ENCODE assay signal across 27 mouse cellular contexts in the genomic region with DNA sequence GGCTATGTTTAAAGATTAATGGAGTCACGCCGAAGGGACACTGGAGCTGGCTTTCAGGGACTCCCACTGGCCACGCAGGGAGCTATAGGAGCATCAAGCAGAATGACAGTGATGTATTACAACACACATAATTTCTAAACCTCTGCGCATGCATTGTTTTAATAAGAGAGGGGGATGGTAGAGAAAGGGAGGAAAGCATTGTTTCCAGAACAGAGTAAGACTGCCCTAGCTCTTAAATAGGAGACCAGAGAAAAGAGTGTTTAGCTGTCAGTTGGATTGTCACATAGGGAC.
A peak's percentile ranks its signal among the peaks of the same experiment; 100 is the strongest.
DNase-seq lines count a peak whose midpoint lies in the region; ATAC-seq and TF ChIP-seq lines count a peak whose summit lies in the region.
"Had no signal": no experiment of that assay in that cellular context is flagged by ENCODE, and none has a peak within 500 bp of the region (broad histone marks: within the 10 kb centered on the region; RNA-seq: fewer than 3 reads in every experiment).

No protein-coding gene starts in this region.

- no peak overlapping the region for H3K4me2 ChIP-seq in kidney, embryonic 14.5 days (replicated peaks; ENCODE audit: low read depth, low read length)
- no peak overlapping the region for H3K4me2 ChIP-seq in midbrain, embryonic 14.5 days (ENCODE audit: low read length)
- no peak overlapping the region for H3K4me2 ChIP-seq in midbrain, postnatal 0 days (ENCODE audit: low read depth, low read length, poor library complexity, severe bottlenecking)
- H3K4me2 ChIP-seq in hindbrain, embryonic 14.5 days (replicated peaks), result no peak overlapping the region
- H3K4me2 ChIP-seq in neural tube, embryonic 12.5 days (replicated peaks), result no peak overlapping the region
- H3K4me2 ChIP-seq in forebrain, embryonic 13.5 days, result no peak overlapping the region
- H3K4me2 ChIP-seq: forebrain, embryonic 15.5 days; heart, embryonic 11.5 days; limb, embryonic 13.5 days; liver, embryonic 11.5 days; midbrain, embryonic 12.5 days; stomach, embryonic 15.5 days had no signal

- no peaks in the 10 kb centered on the region for H3K9me3 ChIP-seq in kidney, embryonic 14.5 days (ENCODE audit: control insufficient read depth, low read length)
- no peaks in the 10 kb centered on the region for H3K9me3 ChIP-seq in midbrain, embryonic 14.5 days (ENCODE audit: control insufficient read depth, low read length)
- H3K9me3 ChIP-seq in midbrain, postnatal 0 days (ENCODE audit: low read length), result no peaks in the 10 kb centered on the region
- no peaks in the 10 kb centered on the region for H3K9me3 ChIP-seq in hindbrain, embryonic 14.5 days (ENCODE audit: control insufficient read depth, low read length)
- no peaks in the 10 kb centered on the region for H3K9me3 ChIP-seq in neural tube, embryonic 12.5 days
- no peaks in the 10 kb centered on the region for H3K9me3 ChIP-seq in forebrain, embryonic 13.5 days (replicated peaks)
- H3K9me3 ChIP-seq: forebrain, embryonic 15.5 days; limb, embryonic 13.5 days; midbrain, embryonic 12.5 days; stomach, embryonic 15.5 days had no signal

- WGBS in kidney, embryonic 14.5 days, result 22% methylated on average over 4 of the region's 4 CpGs
- WGBS in midbrain, embryonic 14.5 days, result 68% methylated on average over 4 of the region's 4 CpGs
- WGBS in midbrain, postnatal 0 days, result 67% methylated on average over 4 of the region's 4 CpGs
- WGBS in hindbrain, embryonic 14.5 days, result 29% methylated on average over 4 of the region's 4 CpGs
- 32% methylated on average over 4 of the region's 4 CpGs for WGBS in neural tube, embryonic 12.5 days
- 83% methylated on average over 4 of the region's 4 CpGs for WGBS in forebrain, embryonic 13.5 days

- H3K4me3 ChIP-seq in kidney, embryonic 14.5 days (ENCODE audit: low read length), result no peak overlapping the region
- no peak overlapping the region for H3K4me3 ChIP-seq in midbrain, embryonic 14.5 days (replicated peaks; ENCODE audit: low read depth, low read length)
- H3K4me3 ChIP-seq in midbrain, postnatal 0 days (ENCODE audit: low read depth, low read length), result no peak overlapping the region
- H3K4me3 ChIP-seq in hindbrain, embryonic 14.5 days (replicated peaks; ENCODE audit: low read length), result no peak overlapping the region
- H3K4me3 ChIP-seq in neural tube, embryonic 12.5 days, result no peak overlapping the region
- no peak overlapping the region for H3K4me3 ChIP-seq in forebrain, embryonic 13.5 days
- H3K4me3 ChIP-seq: forebrain, embryonic 15.5 days; limb, embryonic 13.5 days; midbrain, embryonic 12.5 days; myocyte; stomach, embryonic 15.5 days had no signal

- no peak overlapping the region for H3K27ac ChIP-seq in kidney, embryonic 14.5 days (ENCODE audit: low read depth, low read length)
- no peak overlapping the region for H3K27ac ChIP-seq in midbrain, embryonic 14.5 days (replicated peaks; ENCODE audit: low read depth, low read length)
- no peak overlapping the region for H3K27ac ChIP-seq in midbrain, postnatal 0 days (ENCODE audit: low read depth, low read length)
- no peak overlapping the region for H3K27ac ChIP-seq in hindbrain, embryonic 14.5 days
- H3K27ac ChIP-seq in neural tube, embryonic 12.5 days, result no peak overlapping the region
- no peak overlapping the region for H3K27ac ChIP-seq in forebrain, embryonic 13.5 days
- H3K27ac ChIP-seq: forebrain, embryonic 15.5 days; limb, embryonic 13.5 days; midbrain, embryonic 12.5 days; stomach, embryonic 15.5 days had no signal

- H3K4me1 ChIP-seq in kidney, embryonic 14.5 days (ENCODE audit: control insufficient read depth, insufficient read depth, low read length), result no peaks in the 10 kb centered on the region
- no peaks in the 10 kb centered on the region for H3K4me1 ChIP-seq in midbrain, embryonic 14.5 days (ENCODE audit: control insufficient read depth, insufficient read depth, low read length)
- no peaks in the 10 kb centered on the region for H3K4me1 ChIP-seq in midbrain, postnatal 0 days (ENCODE audit: insufficient read depth, low read length)
- no peaks in the 10 kb centered on the region for H3K4me1 ChIP-seq in hindbrain, embryonic 14.5 days (replicated peaks; ENCODE audit: control insufficient read depth, insufficient read depth, low read length)
- H3K4me1 ChIP-seq in neural tube, embryonic 12.5 days, result no peaks in the 10 kb centered on the region; the same call in 1 of the 2 replicates
- H3K4me1 ChIP-seq in forebrain, embryonic 13.5 days, result no peaks in the 10 kb centered on the region
- H3K4me1 ChIP-seq: limb, embryonic 13.5 days; midbrain, embryonic 12.5 days; stomach, embryonic 15.5 days had no signal

- H3K36me3 ChIP-seq in kidney, embryonic 14.5 days (ENCODE audit: control insufficient read depth, insufficient read depth, low read length), result no peaks in the 10 kb centered on the region
- no peaks in the 10 kb centered on the region for H3K36me3 ChIP-seq in midbrain, embryonic 14.5 days (ENCODE audit: control insufficient read depth, insufficient read depth, low read length)
- H3K36me3 ChIP-seq in midbrain, postnatal 0 days (ENCODE audit: insufficient read depth, low read length), result no peaks in the 10 kb centered on the region
- H3K36me3 ChIP-seq in hindbrain, embryonic 14.5 days (replicated peaks; ENCODE audit: control insufficient read depth, insufficient read depth), result no peaks in the 10 kb centered on the region
- no peaks in the 10 kb centered on the region for H3K36me3 ChIP-seq in neural tube, embryonic 12.5 days
- no peaks in the 10 kb centered on the region for H3K36me3 ChIP-seq in forebrain, embryonic 13.5 days (ENCODE audit: poor library complexity, severe bottlenecking)
- H3K36me3 ChIP-seq: forebrain, embryonic 15.5 days; limb, embryonic 13.5 days; midbrain, embryonic 12.5 days; stomach, embryonic 15.5 days had no signal

- peak; percentile 91 for ATAC-seq in kidney, embryonic 14.5 days (ENCODE audit: low FRiP score, low TSS enrichment)
- no peak for ATAC-seq in midbrain, embryonic 14.5 days (ENCODE audit: low FRiP score, low TSS enrichment)
- no peak for ATAC-seq in midbrain, postnatal 0 days (ENCODE audit: low FRiP score)
- ATAC-seq in hindbrain, embryonic 14.5 days (ENCODE audit: low FRiP score), result peak; percentile 53; the same call in 1 of the 2 replicates
- peak; percentile 79 for ATAC-seq in neural tube, embryonic 12.5 days (ENCODE audit: low FRiP score, low read depth)
- ATAC-seq in forebrain, embryonic 13.5 days, result no peak
- ATAC-seq in cerebellum, adult (ENCODE audit: insufficient number of reproducible peaks, low FRiP score, low TSS enrichment), result no peak
- ATAC-seq: CD4-positive, CD25-positive, alpha-beta regulatory T cell, adult 4 months; forebrain, embryonic 15.5 days; inflammation-experienced regulatory T-cells, adult 6 months had no signal

- H3K27me3 ChIP-seq in kidney, embryonic 14.5 days (ENCODE audit: control insufficient read depth, insufficient read depth, low read length), result no peaks in the 10 kb centered on the region
- no peaks in the 10 kb centered on the region for H3K27me3 ChIP-seq in midbrain, embryonic 14.5 days (ENCODE audit: control insufficient read depth, insufficient read depth, low read length)
- no peaks in the 10 kb centered on the region for H3K27me3 ChIP-seq in midbrain, postnatal 0 days (ENCODE audit: insufficient read depth, low read length)
- H3K27me3 ChIP-seq in hindbrain, embryonic 14.5 days (ENCODE audit: control insufficient read depth, insufficient read depth, low read length), result no peaks in the 10 kb centered on the region
- H3K27me3 ChIP-seq in neural tube, embryonic 12.5 days (replicated peaks), result no peaks in the 10 kb centered on the region
- H3K27me3 ChIP-seq in forebrain, embryonic 13.5 days, result no peaks in the 10 kb centered on the region
- H3K27me3 ChIP-seq: forebrain, embryonic 15.5 days; limb, embryonic 13.5 days; midbrain, embryonic 12.5 days; stomach, embryonic 15.5 days had no signal

- no peak for TF ChIP-seq CTCF in midbrain, postnatal 0 days (IDR thresholded peaks at IDR 0.05)

- H3K9ac ChIP-seq in kidney, embryonic 14.5 days (ENCODE audit: low read depth, low read length), result no peak overlapping the region
- H3K9ac ChIP-seq in midbrain, embryonic 14.5 days (replicated peaks; ENCODE audit: low read length), result no peak overlapping the region
- no peak overlapping the region for H3K9ac ChIP-seq in midbrain, postnatal 0 days (replicated peaks; ENCODE audit: low read length, poor library complexity, severe bottlenecking)
- no peak overlapping the region for H3K9ac ChIP-seq in hindbrain, embryonic 14.5 days
- no peak overlapping the region for H3K9ac ChIP-seq in neural tube, embryonic 12.5 days
- H3K9ac ChIP-seq in forebrain, embryonic 13.5 days, result no peak overlapping the region
- H3K9ac ChIP-seq: forebrain, embryonic 15.5 days; limb, embryonic 13.5 days; midbrain, embryonic 12.5 days; stomach, embryonic 15.5 days had no signal

- no peak for DNase-seq in kidney, adult 18-20 months
- DNase-seq in midbrain, embryonic 14.5 days, result peak; percentile 3
- no peak for DNase-seq in midbrain, postnatal 0 days (ENCODE audit: low spot score)
- DNase-seq in hindbrain, embryonic 14.5 days (ENCODE audit: low spot score), result peak; percentile 51
- DNase-seq: adrenal gland, postnatal 36 days; cerebellum, adult 2 months; cerebellum, postnatal 14 days; gastrocnemius, postnatal 25 days; heart, adult 11 months; heart, postnatal 36 days; kidney, adult 11 months; kidney, postnatal 14 days; lung, postnatal 36 days; right cerebral cortex, postnatal 25 days had no signal

Comparison
In these comparisons a context has a peak if more than half of its experiments do, and no peak if none do; other contexts are left out.
1. DNase-seq: peak in midbrain, embryonic 14.5 days (single experiment) and hindbrain, embryonic 14.5 days (single experiment); none in kidney, adult 18-20 months (single experiment) and midbrain, postnatal 0 days (single experiment).
2. ATAC-seq: peak in kidney, embryonic 14.5 days (single experiment), hindbrain, embryonic 14.5 days (single experiment) and neural tube, embryonic 12.5 days (single experiment); none in midbrain, embryonic 14.5 days (single experiment), midbrain, postnatal 0 days (single experiment), forebrain, embryonic 13.5 days (single experiment) and cerebellum, adult (single experiment).